Mouse (Mus musculus) adipocyte (in vitro differentiated cells): Measurements from ENCODE around the gene Mast1.

ENCODE experiments used
- DNase-seq: peaks from one replicate; pipeline ENCODE4 v3.0.0-alpha.2; 2016; ENCODE audit warnings: low spot score

Mast1 gene

DNA sequence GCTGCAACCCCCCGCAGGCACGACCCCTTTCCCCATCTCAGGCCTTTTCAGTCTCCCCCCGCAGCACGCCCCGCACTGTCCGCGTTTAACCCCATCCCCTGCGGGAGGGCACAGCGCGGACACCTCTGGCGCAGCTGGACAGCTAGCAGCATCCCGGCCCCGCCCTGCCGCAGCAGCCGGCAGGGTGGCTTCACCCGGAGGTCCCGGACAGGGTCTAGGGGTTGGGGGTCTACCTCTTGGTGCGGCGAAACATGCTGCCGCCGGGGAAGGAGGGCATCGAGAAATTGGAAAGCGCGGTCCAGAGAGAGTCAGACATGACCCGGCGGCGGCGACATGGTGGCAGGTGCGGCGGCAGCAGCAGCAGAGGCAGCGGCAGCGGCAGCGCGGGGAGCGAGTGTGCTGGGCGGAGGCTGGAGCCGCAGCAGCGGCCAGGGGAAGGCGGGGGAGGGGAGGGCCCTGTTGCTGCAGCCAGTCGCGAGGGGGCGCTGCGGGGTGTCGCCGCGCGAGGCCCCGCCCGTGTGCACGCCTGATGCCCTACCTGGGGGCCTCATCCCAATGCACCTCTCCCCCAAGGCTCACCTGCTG lies at the start of gene Mast1:
TSS of gene Mast1 (minus strand) at position 398 of the 585 bp plus-strand sequence.
- DNase-seq = no peak

GRCm38 (mm10) chr8:84986379-84986945 lies 49.3 kb upstream of the Mast1 start:
- no peak for DNase-seq

DNA sequence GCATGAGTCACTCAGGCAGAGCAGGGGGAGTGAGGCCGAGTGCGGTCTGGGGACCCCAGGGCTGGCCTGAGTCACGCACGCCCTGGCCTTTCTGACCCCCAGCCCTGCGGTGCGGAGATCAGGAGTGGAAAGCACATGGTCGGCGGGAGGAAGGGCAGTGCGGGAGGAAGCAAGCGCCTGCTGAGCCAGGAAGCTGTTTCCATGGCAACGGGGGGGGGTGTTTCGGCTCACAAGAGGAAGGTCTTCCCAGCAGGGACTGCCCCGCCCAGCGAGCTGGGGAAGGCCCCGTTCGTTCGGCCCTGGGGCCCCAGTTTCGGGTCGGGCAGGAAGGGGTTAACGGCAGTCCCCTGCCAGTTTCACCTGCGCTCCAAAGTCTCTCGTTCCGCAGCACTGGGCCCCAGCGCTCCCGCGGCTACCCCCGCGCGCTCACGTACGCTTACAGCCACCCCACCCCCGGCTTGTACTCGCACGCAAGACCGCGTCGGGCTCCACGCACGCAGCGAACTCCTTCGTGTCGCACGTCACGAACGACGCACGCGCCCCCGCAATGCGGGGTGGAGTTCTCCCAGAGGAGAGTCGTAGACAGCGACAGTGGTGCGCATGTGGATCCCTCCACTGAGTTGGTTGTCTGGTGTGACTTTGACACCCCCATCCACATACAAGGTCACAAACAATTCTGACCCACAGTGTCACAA lies 48.7 kb upstream of the Mast1 start:
- DNase-seq = no peak

DNA sequence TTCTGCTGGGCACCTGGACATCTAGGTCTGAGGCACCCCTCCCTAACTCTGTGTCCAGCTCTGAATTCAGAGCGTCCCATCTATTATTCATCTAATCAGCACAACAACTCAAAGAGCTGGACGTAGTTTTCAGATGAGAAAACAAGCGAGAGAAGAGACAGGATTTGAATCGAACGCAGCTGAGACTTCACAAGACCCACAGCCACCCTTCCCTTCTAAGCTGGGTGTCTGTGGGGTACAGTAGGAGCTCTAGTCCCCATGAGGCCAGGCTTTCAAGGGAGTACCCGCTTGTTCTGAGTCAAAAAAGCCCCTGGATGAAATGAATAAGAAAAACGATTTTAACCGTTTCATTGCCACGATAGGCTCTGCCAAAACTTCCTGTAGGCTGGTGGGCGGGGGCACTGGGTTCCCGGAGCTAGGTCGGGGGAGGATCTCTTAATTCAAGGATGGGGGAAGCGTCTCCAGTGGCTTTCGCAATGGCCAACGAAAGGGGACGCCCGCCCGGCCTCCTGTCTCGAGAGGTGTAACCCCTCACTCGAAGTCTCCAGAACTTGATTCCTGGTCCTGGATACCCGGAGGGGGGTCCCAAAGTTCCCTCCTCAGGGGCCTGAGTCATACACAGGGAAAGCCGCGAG lies 48.0 kb upstream of the Mast1 start:
- DNase-seq = no peak

DNA sequence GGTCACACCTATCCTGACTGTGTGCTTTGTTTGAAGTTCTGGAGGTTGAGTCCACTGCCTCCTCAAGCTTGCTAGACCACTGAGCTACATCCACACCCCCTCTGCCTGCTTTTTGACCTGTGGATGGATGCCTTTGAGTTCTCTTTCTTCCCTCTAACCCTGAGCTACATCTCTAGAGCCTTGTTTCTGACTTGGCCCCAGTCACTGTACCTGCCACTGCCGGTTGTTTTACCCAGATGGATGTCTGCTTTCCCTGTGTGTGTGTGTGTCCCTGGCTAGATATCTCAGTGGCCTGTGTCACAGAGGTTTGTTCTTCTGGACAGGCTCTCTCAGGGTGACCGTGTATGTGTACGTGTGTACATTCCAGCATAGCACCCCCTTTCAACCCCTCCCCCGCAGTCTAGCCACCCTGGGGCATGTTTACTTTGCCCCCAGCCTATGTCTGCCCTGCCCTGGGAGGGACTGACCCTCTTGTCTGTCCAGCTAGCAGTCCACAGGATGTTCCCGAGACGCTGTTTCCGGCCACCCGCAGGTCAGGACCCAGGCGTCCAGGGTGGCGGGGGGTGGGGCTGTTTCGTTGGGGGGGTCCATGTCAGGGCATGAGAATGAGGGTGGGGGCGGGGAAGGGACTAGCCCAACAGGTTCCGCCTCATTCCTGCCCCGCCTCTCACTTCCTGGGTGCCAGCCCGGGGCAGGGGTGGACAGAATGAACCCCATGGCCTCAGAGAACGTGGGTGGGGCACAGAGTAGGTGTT lies 47.3 kb upstream of the Mast1 start:
- no peak for DNase-seq

- no peak for DNase-seq
These were observed 45.4 kb upstream of the Mast1 start for GRCm38 (mm10) chr8:84982499-84983011.

- DNase-seq = no peak
These were observed 44.7 kb upstream of the Mast1 start for GRCm38 (mm10) chr8:84981644-84982498.

- DNase-seq = peak; percentile 95
These were observed 43.6 kb upstream of the Mast1 start for GRCm38 (mm10) chr8:84980622-84981358.

DNA sequence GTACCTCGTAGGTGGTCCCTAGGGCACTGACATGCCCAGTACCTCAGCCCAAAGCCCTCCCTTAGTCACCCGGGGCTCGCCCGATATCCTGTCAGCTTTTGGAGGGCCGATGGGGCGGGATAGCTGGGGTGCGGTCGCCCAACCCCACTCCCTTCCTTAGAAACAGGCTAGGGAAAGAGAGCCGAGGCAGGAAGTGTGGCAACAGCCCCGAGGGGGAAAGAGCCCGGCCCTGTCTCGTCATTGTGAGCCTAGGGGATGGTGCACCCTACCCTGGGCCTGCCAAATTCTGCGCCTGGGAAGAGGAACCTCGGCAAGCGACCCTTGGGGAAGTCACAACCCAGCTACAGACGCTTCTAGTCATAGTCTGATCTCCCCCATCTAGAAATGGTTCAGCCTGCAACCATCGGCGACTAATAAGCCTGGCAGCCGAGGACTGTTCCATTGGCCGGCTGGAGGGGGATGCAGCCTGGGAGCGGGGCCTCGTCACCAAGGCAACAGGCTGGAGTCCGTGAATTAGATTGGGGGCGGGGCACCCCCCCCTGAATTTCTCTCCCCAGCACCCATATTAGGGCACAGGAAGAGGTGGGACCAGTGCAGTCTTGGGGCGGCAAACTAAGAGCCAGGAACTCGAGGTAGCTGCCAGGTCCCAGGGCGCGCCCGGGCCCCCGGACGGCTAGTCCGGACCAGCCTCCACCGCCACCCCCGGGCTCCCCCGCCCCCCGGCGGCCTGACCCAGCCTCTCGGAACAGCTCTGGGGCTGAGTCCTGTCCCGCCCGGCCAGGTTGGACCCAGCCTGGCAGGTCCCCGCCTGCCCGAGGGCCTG lies 42.7 kb upstream of the Mast1 start:
- DNase-seq = peak; percentile 96

DNA sequence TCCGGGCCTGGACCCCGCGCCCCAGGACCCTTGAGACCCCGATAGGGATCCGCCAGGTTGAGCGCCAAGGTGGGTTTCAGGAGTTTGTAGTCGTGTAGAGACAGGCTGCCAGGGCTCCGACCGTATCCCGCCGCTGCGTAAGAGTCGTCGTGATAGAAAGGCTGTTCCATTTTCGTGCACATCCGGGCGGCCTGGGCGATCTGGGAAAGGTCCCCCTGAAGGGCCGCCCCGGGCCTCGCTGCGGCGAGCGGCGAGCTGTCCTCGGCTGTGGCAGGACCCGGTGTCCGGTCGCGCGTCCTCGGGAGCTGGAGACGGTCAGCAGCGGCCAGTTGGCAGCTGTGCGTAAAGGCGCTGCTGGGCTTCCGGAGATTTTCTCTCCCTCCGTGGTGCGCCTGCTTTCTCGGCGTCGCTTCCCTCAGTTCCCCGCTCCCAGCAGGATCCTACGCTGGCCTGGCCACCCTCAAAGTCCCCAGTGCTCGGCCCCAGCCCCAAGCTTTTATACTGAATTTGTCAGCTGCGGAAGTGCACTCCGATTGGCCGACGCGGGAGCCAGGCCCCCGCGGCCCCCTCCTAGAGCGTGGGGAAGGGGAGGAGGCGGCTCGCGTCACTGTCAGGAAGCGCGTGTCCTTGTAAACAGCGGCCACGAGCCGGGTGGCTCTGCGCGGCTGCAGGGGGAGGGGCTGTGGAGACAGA lies 41.2 kb upstream of the Mast1 start, which contains the start of gene Junb:
TSS of gene Junb (minus strand) at position 471 of the 693 bp plus-strand sequence.
- peak; percentile 97 for DNase-seq

GRCm38 (mm10) chr8:84977435-84978247 lies 40.5 kb upstream of the Mast1 start:
- DNase-seq = peak; percentile 44

DNA sequence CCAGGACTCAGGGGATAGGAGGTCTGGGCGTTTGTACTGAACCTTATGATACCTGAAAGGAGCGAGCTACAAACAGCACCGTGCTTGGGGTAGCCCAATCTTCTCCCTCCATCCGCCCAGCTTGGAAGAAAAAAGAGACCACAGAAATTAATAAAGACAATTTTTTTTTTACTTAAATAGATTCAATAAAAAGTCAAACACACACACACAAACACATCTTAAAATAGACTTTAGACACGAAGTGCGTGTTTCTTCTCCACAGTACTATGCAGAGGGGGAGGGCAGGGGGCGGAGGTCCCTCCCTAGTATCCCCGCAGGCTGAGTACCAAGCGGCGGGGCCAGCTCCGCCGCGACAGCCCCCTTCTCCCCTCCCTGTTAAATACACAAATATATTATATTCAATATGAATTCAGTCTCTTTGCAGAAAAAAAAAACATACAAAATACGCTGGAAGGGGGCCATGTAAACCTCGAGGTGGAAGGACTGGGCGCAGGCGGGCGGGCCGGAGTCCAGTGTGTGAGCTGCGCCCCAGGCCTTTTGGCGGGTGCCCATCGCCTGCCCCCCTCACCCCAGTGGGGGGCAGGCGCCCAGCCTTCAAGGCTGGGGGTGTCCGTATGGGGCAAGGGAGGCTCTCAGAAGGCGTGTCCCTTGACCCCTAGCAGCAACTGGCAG lies 39.7 kb upstream of the Mast1 start:
- peak; percentile 75 for DNase-seq

- peak; percentile 97 for DNase-seq
These were observed 39.0 kb upstream of the Mast1 start for GRCm38 (mm10) chr8:84976031-84976762.

DNA sequence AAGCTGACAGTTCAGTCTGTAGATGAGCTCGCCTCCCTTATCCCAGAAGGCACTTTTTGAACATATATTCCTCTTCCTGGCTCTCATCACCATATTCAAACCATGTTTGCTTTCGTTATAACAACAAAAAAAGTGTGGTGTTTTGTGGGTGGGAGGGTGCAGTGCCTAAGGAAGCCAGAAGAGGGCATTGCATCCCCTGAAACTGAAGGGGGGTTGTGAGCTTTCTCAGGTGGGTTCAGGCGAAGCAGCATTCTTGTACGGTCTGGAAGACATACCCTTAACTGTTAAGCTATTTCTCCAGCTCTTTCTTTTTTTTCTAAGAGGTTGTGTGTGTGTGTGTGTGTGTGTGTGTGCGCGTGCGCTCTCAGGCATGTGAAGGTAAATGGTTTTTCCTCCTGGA lies 38.3 kb upstream of the Mast1 start:
- peak; percentile 75 for DNase-seq

DNA sequence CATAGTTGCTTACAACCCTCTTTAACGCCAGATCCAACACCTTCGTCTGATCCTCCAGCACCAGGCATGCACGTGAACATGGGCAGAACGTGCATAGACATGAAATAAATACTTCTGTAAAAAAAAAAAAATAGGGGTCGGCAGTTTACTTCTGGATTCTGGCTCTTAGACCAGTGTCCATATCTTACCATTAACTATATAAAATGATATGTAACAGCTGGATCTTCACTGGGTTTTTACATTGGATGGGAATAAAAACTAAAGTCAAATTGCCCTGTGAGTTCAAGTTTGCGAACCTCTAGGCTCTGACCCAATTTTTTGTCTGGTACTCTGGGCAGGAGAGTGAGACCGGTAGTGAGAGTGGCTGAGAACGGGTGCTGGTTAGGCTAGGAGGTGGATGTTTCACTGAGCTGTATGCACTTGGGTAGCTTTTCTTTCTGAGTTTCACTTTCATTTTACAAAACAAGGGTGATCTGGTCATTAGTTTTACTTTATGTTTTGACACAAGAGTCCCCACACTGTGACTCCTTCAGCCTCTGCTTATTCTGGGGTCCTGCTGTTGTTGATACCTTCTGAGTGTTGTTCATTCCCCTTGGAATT lies 37.5 kb upstream of the Mast1 start:
- peak; percentile 52 for DNase-seq
